Mouse (Mus musculus) olfactory bulb, adult 2 months (tissue): Measurements from ENCODE around the gene Adcy5.

Experiments
- CTCF ChIP-seq: fragments of 200-500 bp; IDR thresholded peaks from 2 replicates; pipeline ENCODE4 v1.5.1; 2012; ENCODE audit warnings: low read depth, mild to moderate bottlenecking, low read length, moderate library complexity; ENCODE audit not compliant: insufficient read depth
- POLR2A ChIP-seq: fragments of 200-500 bp; IDR thresholded peaks from 2 replicates; pipeline ENCODE4 v1.6.1; 2012; ENCODE audit warnings: mild to moderate bottlenecking, low read depth, low read length, moderate library complexity; ENCODE audit not compliant: insufficient read depth

GRCm38 (mm10) chr16:35116328-35116956 lies 38.2 kb upstream of the Adcy5 start:
- no peak for TF ChIP-seq CTCF
- TF ChIP-seq POLR2A: no peak
